Mouse (Mus musculus): ENCODE results near the gene Trim31. TPM values are rescaled to one million over a fixed set of nuclear protein-coding genes. Genes with fewer than 3 reads are reported as not detected.
A peak's percentile ranks its signal among the peaks of the same experiment; 100 is the strongest.

Gene Trim31
- total and polyA plus RNA-seq, 3 experiments = not detected

- TF ChIP-seq TAL1 (IDR thresholded peaks at IDR 0.05; ENCODE audit: low read length) (no peak), ZKSCAN1 (IDR thresholded peaks at IDR 0.05; ENCODE audit: low read depth, low read length) (no peak), CTCF (IDR thresholded peaks at IDR 0.05 in 2 of 3, conservative IDR thresholded peaks at IDR 0.05 in 1 of 3; ENCODE audit: control insufficient read depth in 1 of 3, insufficient read depth in 1 of 3, low read depth in 2 of 3, low read length in 3 of 3, poor library complexity in 1 of 3, severe bottlenecking in 1 of 3) (peak; percentile 11 to 23 (median 16); a peak in 3 of 6 replicates), ETS1 (IDR thresholded peaks at IDR 0.05; ENCODE audit: low read depth, low read length) (no peak)
- no peak overlapping the region for H3K9ac ChIP-seq (ENCODE audit: control insufficient read depth, low read depth, low read length, poor library complexity, severe bottlenecking)
- DNase-seq (ENCODE audit: low read depth, low spot score) = no peak
These were observed 46.3 kb downstream of the Trim31 start for GRCm38 (mm10) chr17:36944121-36944775.

GRCm38 (mm10) chr17:36947051-36947819, 49.3 kb downstream of the Trim31 start:
- H3K4me3 ChIP-seq (ENCODE audit: control insufficient read depth in 1 of 2, insufficient read depth in 1 of 2, low read depth in 2 of 2, low read length in 2 of 2) = no peak overlapping the region
- H3K9ac ChIP-seq (ENCODE audit: control insufficient read depth, low read depth, low read length, poor library complexity, severe bottlenecking) = no peak overlapping the region
- no peak for DNase-seq (ENCODE audit: low read depth, low spot score)
- peaks cover 0 to 9% of the 10 kb centered on the region in 2 experiments; a peak in 2 of 4 replicates for H3K36me3 ChIP-seq (ENCODE audit: control insufficient read depth in 1 of 2, insufficient read depth in 2 of 2, low read length in 2 of 2)
- H3K79me2 ChIP-seq (ENCODE audit: control insufficient read depth, insufficient read depth, low read length, poor library complexity) = peaks cover 15% of the 10 kb centered on the region
- TF ChIP-seq GATA1 (IDR thresholded peaks at IDR 0.05; ENCODE audit: low read depth, low read length) (no peak), ZMIZ1 (IDR thresholded peaks at IDR 0.05; ENCODE audit: low read depth, low read length) (0 out of 2 replicates have a peak, but pooled peaks have one; percentile 48), POLR2AphosphoS2 (IDR thresholded peaks at IDR 0.05; ENCODE audit: low read length) (peak; percentile 55; the same call in 1 of the 2 replicates), SIN3A (IDR thresholded peaks at IDR 0.05; ENCODE audit: low read length) (no peak), ETS1 (IDR thresholded peaks at IDR 0.05; ENCODE audit: low read depth, low read length) (no peak)
- no peaks in the 10 kb centered on the region for H3K4me1 ChIP-seq (ENCODE audit: control insufficient read depth in 1 of 2, insufficient read depth in 2 of 2, low read length in 2 of 2)
- no peaks in the 10 kb centered on the region for H3K9me3 ChIP-seq (replicated peaks; ENCODE audit: insufficient read depth, low read length)
- H3K27me3 ChIP-seq (ENCODE audit: control insufficient read depth in 1 of 2, insufficient read depth in 2 of 2, low read length in 2 of 2) = no peaks in the 10 kb centered on the region
- no peak overlapping the region for H3K27ac ChIP-seq (ENCODE audit: control insufficient read depth, low read depth, low read length)

More at GRCm38 (mm10) chr17:36944121-36944775, 46.3 kb downstream of the Trim31 start:
- no peak overlapping the region for H3K27ac ChIP-seq (ENCODE audit: control insufficient read depth, low read depth, low read length)
- H3K27me3 ChIP-seq (ENCODE audit: control insufficient read depth in 1 of 2, insufficient read depth in 2 of 2, low read length in 2 of 2) = peaks cover 0 to 2% of the 10 kb centered on the region in 2 experiments; a peak in 2 of 4 replicates
- no peaks in the 10 kb centered on the region for H3K4me1 ChIP-seq (ENCODE audit: control insufficient read depth in 1 of 2, insufficient read depth in 2 of 2, low read length in 2 of 2)
- no peaks in the 10 kb centered on the region for H3K79me2 ChIP-seq (ENCODE audit: control insufficient read depth, insufficient read depth, low read length, poor library complexity)
- no peak overlapping the region for H3K4me3 ChIP-seq (ENCODE audit: control insufficient read depth in 1 of 2, insufficient read depth in 1 of 2, low read depth in 2 of 2, low read length in 2 of 2)
- no peaks in the 10 kb centered on the region for H3K9me3 ChIP-seq (replicated peaks; ENCODE audit: insufficient read depth, low read length)
- H3K36me3 ChIP-seq (ENCODE audit: control insufficient read depth in 1 of 2, insufficient read depth in 2 of 2, low read length in 2 of 2) = no peaks in the 10 kb centered on the region

- TF ChIP-seq POLR2AphosphoS5 (IDR thresholded peaks at IDR 0.05; ENCODE audit: borderline replicate concordance, low read depth, low read length) = no peak
- no peak for TF ChIP-seq BHLHE40 (IDR thresholded peaks at IDR 0.05; ENCODE audit: borderline replicate concordance, low read depth, low read length)
- TF ChIP-seq E2F4 (IDR thresholded peaks at IDR 0.05; ENCODE audit: borderline replicate concordance, low read depth, low read length) = no peak
- TF ChIP-seq MYB (IDR thresholded peaks at IDR 0.05; ENCODE audit: low read depth, low read length) = no peak
- no peak for TF ChIP-seq POLR2AphosphoS2 (IDR thresholded peaks at IDR 0.05; ENCODE audit: low read length)
- TF ChIP-seq ZMIZ1 (IDR thresholded peaks at IDR 0.05; ENCODE audit: low read depth, low read length) = no peak
- no peak for TF ChIP-seq KAT2A (conservative IDR thresholded peaks at IDR 0.05; ENCODE audit: low read depth, low read length)
- TF ChIP-seq TAL1 (IDR thresholded peaks at IDR 0.05; ENCODE audit: low read length) = no peak
- no peak for TF ChIP-seq USF2 (IDR thresholded peaks at IDR 0.05; ENCODE audit: borderline replicate concordance in 1 of 2, insufficient read depth in 1 of 2, low read depth in 1 of 2, low read length in 2 of 2)
- TF ChIP-seq NRF1 (IDR thresholded peaks at IDR 0.05; ENCODE audit: insufficient read depth, low read depth, low read length, poor library complexity, severe bottlenecking) = no peak
- no peak for TF ChIP-seq UBTF (IDR thresholded peaks at IDR 0.05; ENCODE audit: borderline replicate concordance, insufficient read depth, low read depth, low read length)
- TF ChIP-seq ELF1 (IDR thresholded peaks at IDR 0.05; ENCODE audit: low read depth, low read length) = no peak
- TF ChIP-seq SMC3 (IDR thresholded peaks at IDR 0.05; ENCODE audit: low read depth, low read length) = no peak
- TF ChIP-seq SIN3A (IDR thresholded peaks at IDR 0.05; ENCODE audit: low read length) = no peak
- TF ChIP-seq ZNF384 (IDR thresholded peaks at IDR 0.05; ENCODE audit: low read depth, low read length) = no peak
- DNase-seq (ENCODE audit: low read depth, low spot score) = no peak
- no peak overlapping the region for H3K27ac ChIP-seq (ENCODE audit: control insufficient read depth, low read depth, low read length)
- no peak overlapping the region for H3K9ac ChIP-seq (ENCODE audit: control insufficient read depth, low read depth, low read length, poor library complexity, severe bottlenecking)
- H3K79me2 ChIP-seq (ENCODE audit: control insufficient read depth, insufficient read depth, low read length, poor library complexity) = peaks cover 15% of the 10 kb centered on the region
- H3K4me1 ChIP-seq (ENCODE audit: control insufficient read depth in 1 of 2, insufficient read depth in 2 of 2, low read length in 2 of 2) = no peaks in the 10 kb centered on the region
- no peak overlapping the region for H3K4me3 ChIP-seq (ENCODE audit: control insufficient read depth in 1 of 2, insufficient read depth in 1 of 2, low read depth in 2 of 2, low read length in 2 of 2)
- no peaks in the 10 kb centered on the region for H3K27me3 ChIP-seq (ENCODE audit: control insufficient read depth in 1 of 2, insufficient read depth in 2 of 2, low read length in 2 of 2)
- H3K9me3 ChIP-seq (replicated peaks; ENCODE audit: insufficient read depth, low read length) = no peaks in the 10 kb centered on the region
- H3K36me3 ChIP-seq (ENCODE audit: control insufficient read depth in 1 of 2, insufficient read depth in 2 of 2, low read length in 2 of 2) = peaks cover 0 to 9% of the 10 kb centered on the region in 2 experiments; a peak in 2 of 4 replicates
These were observed 50.4 kb downstream of the Trim31 start for GRCm38 (mm10) chr17:36948286-36948685.

Measured in MEL (cell line).